In genomic region chr2:113556627-113557026, GRCm38 (mm10) we compare ENCODE assay signal across 32 mouse cellular contexts.
"Had no signal": no experiment of that assay in that cellular context is flagged by ENCODE, and none has a peak within 500 bp of the region (broad histone marks: within the 10 kb centered on the region; RNA-seq: fewer than 3 reads in every experiment).

No protein-coding gene starts in this region.

- H3K4me3 ChIP-seq: heart, embryonic 10.5 days; heart, embryonic 12.5 days; heart, embryonic 13.5 days; heart, embryonic 15.5 days; hindbrain, embryonic 10.5 days; hindbrain, embryonic 12.5 days; hindbrain, embryonic 13.5 days; hindbrain, embryonic 15.5 days; intestine, embryonic 15.5 days; kidney, embryonic 15.5 days; layer of hippocampus, adult 2 months; left cerebral cortex, adult 2 months had no signal

- H3K4me1 ChIP-seq: heart, embryonic 10.5 days; hindbrain, embryonic 10.5 days; hindbrain, embryonic 12.5 days; hindbrain, embryonic 13.5 days; hindbrain, embryonic 15.5 days; intestine, embryonic 15.5 days; kidney, embryonic 15.5 days had no signal

- H3K27ac ChIP-seq: heart, embryonic 10.5 days; heart, embryonic 13.5 days; heart, embryonic 15.5 days; hindbrain, embryonic 10.5 days; hindbrain, embryonic 12.5 days; hindbrain, embryonic 13.5 days; hindbrain, embryonic 14.5 days; hindbrain, embryonic 15.5 days; hindbrain, postnatal 0 days; intestine, embryonic 15.5 days; kidney, embryonic 15.5 days; kidney, postnatal 0 days; layer of hippocampus, adult 2 months; left cerebral cortex, adult 2 months had no signal

- H3K27me3 ChIP-seq: heart, embryonic 12.5 days; heart, embryonic 13.5 days; heart, embryonic 15.5 days; hindbrain, embryonic 12.5 days; hindbrain, embryonic 13.5 days; hindbrain, embryonic 15.5 days; intestine, embryonic 15.5 days; kidney, embryonic 15.5 days had no signal

- H3K9me3 ChIP-seq: heart, embryonic 10.5 days; heart, embryonic 12.5 days; heart, embryonic 13.5 days; heart, embryonic 15.5 days; hindbrain, embryonic 10.5 days; hindbrain, embryonic 12.5 days; hindbrain, embryonic 13.5 days; hindbrain, embryonic 15.5 days; intestine, embryonic 15.5 days; kidney, embryonic 15.5 days had no signal

- H3K36me3 ChIP-seq: heart, embryonic 10.5 days; heart, embryonic 12.5 days; heart, embryonic 13.5 days; heart, embryonic 15.5 days; hindbrain, embryonic 10.5 days; hindbrain, embryonic 12.5 days; hindbrain, embryonic 13.5 days; hindbrain, embryonic 15.5 days; intestine, embryonic 15.5 days; kidney, embryonic 15.5 days had no signal

- H3K4me2 ChIP-seq: heart, embryonic 11.5 days; heart, embryonic 12.5 days; heart, embryonic 13.5 days; heart, embryonic 15.5 days; hindbrain, embryonic 12.5 days; hindbrain, embryonic 13.5 days; hindbrain, embryonic 14.5 days; hindbrain, embryonic 15.5 days; intestine, embryonic 15.5 days; kidney, embryonic 15.5 days had no signal

- DNase-seq: heart, postnatal 10 days; heart, postnatal 14 days; heart, postnatal 36 days; heart, postnatal 4 days; kidney, adult 11 months; kidney, adult 18-20 months; kidney, adult 2 months; kidney, adult 8-10 months; kidney, adult 9 months; kidney, postnatal 10 days; kidney, postnatal 14 days; kidney, postnatal 25 days; kidney, postnatal 36 days; kidney, postnatal 4 days; layer of hippocampus, adult 9-11 months; layer of hippocampus, postnatal 36 days had no signal

- H3K9ac ChIP-seq: heart, embryonic 12.5 days; heart, embryonic 13.5 days; heart, embryonic 15.5 days; hindbrain, embryonic 12.5 days; hindbrain, embryonic 13.5 days; hindbrain, embryonic 14.5 days; hindbrain, embryonic 15.5 days; intestine, embryonic 15.5 days; kidney, embryonic 15.5 days had no signal
